Mouse (Mus musculus) bone marrow macrophage, adult 2 months (primary cell): ENCODE results near the gene Hpd. TPM values are rescaled to one million over a fixed set of nuclear protein-coding genes. Genes with fewer than 3 reads are reported as not detected.
"Not testable (repeated sequence)": the region's sequence is repeated elsewhere in the genome, so short reads cannot be mapped to it uniquely, and the experiment has no call there.

Source experiments
- H3K27ac ChIP-seq: 2 replicates; pipeline ENCODE4 v1.5.1; 2012; ENCODE audit warnings: low read depth, low read length; ENCODE audit not compliant: insufficient read depth
- H3K4me1 ChIP-seq: 2 replicates; pipeline ENCODE4 v1.6.1; 2012; ENCODE audit warnings: low read length; ENCODE audit not compliant: control insufficient read depth, insufficient read depth
- H3K4me3 ChIP-seq: 2 replicates; pipeline ENCODE4 v1.5.1; 2012; ENCODE audit warnings: mild to moderate bottlenecking, low read length, moderate library complexity; ENCODE audit not compliant: insufficient read depth
- CTCF ChIP-seq: IDR thresholded peaks from 2 replicates; pipeline ENCODE4 v1.5.1; 2012; ENCODE audit warnings: low read depth, mild to moderate bottlenecking, low read length, moderate library complexity
- POLR2A ChIP-seq: IDR thresholded peaks from 2 replicates; pipeline ENCODE4 v1.6.1; 2012; ENCODE audit warnings: mild to moderate bottlenecking, low read depth, low read length, borderline replicate concordance
- polyA plus RNA-seq: library from polyadenylated mRNA; stranded (reverse); fragments of >200 nt; gene quantifications from 2 replicates; pipeline ENCODE4 v1.2.4, GENCODE M21; 2012; ENCODE audit not compliant: missing spikeins, insufficient read depth, insufficient read length

Hpd gene
- polyA plus RNA-seq, 1 experiment = not detected

GRCm38 (mm10) chr5:123201987-123202386 lies 19.5 kb upstream of the Hpd start:
- H3K27ac ChIP-seq = no peak overlapping the region
- TF ChIP-seq CTCF (no peak), POLR2A (no peak)
- no peaks in the 10 kb centered on the region for H3K4me1 ChIP-seq
- no peak overlapping the region for H3K4me3 ChIP-seq

DNA sequence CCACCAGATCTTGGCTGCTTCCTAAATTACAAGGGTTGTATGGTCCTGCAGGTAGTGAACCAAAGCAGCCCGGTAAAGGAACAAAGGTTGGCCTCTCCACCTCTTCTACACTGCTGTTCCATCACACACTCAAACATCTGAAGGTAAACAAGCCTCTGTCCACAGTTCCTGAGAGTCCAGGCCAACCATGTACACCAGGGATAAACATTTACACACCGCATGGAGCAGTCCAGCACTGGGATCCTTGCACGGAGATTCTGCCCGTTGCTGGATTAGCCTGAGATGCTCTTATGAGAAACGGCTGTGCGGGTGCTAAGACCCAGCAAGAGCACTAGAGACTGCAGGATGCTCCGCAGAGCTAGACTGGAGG lies 19.0 kb upstream of the Hpd start:
- Histone ChIP-seq H3K4me1 (no peaks in the 10 kb centered on the region), H3K27ac (no peak overlapping the region), H3K4me3 (no peak overlapping the region)
- TF ChIP-seq POLR2A (no peak), CTCF (no peak)

GRCm38 (mm10) chr5:123200816-123201522 lies 18.4 kb upstream of the Hpd start:
- not testable (repeated sequence) for H3K4me1 ChIP-seq, H3K27ac ChIP-seq, H3K4me3 ChIP-seq

GRCm38 (mm10) chr5:123198523-123198922 lies 16.0 kb upstream of the Hpd start:
- Histone ChIP-seq H3K4me3 (no peak overlapping the region), H3K4me1 (no peaks in the 10 kb centered on the region), H3K27ac (no peak overlapping the region)
- no peak for TF ChIP-seq CTCF
- TF ChIP-seq POLR2A = no peak

GRCm38 (mm10) chr5:123196746-123197145 lies 14.2 kb upstream of the Hpd start:
- Histone ChIP-seq H3K4me3 (no peak overlapping the region), H3K4me1 (no peaks in the 10 kb centered on the region), H3K27ac (no peak overlapping the region)
- TF ChIP-seq CTCF = no peak
- TF ChIP-seq POLR2A = no peak

GRCm38 (mm10) chr5:123195500-123196000 lies 13.0 kb upstream of the Hpd start:
- no peak overlapping the region for H3K27ac ChIP-seq
- TF ChIP-seq POLR2A = no peak
- no peak for TF ChIP-seq CTCF
- H3K4me3 ChIP-seq = no peak overlapping the region
- no peaks in the 10 kb centered on the region for H3K4me1 ChIP-seq

- no peak overlapping the region for H3K4me3 ChIP-seq
- no peak for TF ChIP-seq POLR2A
- no peak overlapping the region for H3K27ac ChIP-seq
- H3K4me1 ChIP-seq = no peaks in the 10 kb centered on the region
Measured at GRCm38 (mm10) chr5:123194856-123195255, 12.3 kb upstream of the Hpd start.

DNA sequence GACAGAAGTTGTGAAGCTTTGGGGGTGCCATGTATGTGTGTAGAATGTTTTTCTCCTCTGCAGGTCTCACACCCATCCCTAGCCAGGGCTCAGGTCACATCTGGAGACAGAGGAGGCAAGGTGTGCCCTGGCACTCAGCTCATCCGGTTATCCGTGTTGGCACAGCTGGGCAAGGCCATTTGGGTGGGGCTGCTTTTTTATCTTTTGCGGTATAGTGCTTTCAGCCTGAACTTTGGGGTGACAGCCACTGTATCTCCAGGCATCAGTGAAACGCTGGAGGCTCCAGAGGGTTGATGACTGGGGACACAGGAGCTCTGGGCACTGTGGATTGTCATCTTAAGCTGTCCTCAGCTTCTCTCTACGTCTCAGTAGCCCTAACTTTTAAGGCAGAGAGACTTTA lies 10.9 kb upstream of the Hpd start:
- TF ChIP-seq POLR2A (no peak), CTCF (no peak)
- Histone ChIP-seq H3K27ac (no peak overlapping the region), H3K4me3 (no peak overlapping the region), H3K4me1 (no peaks in the 10 kb centered on the region)

- Histone ChIP-seq H3K27ac (no peak overlapping the region), H3K4me1 (no peaks in the 10 kb centered on the region)
Measured at GRCm38 (mm10) chr5:123192606-123193150, 10.2 kb upstream of the Hpd start.

DNA sequence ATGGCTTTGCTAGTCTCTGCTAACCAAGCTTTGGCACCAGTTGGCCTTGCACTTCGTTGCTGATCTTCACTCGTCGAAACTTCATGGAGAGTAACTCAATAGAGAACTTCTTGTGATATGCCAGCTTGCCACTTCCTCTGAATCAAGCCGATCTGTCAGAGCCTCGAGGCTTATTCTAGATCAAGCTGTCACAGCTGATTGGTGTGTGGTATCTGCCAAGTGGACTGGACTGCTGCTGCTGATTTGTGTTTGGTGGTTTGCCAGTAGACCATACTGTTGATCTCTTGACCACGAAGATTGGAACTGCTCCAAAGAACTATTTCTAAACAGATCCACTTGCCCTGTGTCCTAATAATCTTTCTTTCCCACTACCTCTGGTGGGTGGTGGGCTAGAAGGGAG lies 8.9 kb upstream of the Hpd start:
- H3K27ac ChIP-seq = no peak overlapping the region
- no peaks in the 10 kb centered on the region for H3K4me1 ChIP-seq
- TF ChIP-seq CTCF = no peak
- TF ChIP-seq POLR2A = no peak
- H3K4me3 ChIP-seq = no peak overlapping the region

More at GRCm38 (mm10) chr5:123192606-123193150, 10.2 kb upstream of the Hpd start:
- H3K4me3 ChIP-seq = no peak overlapping the region
- TF ChIP-seq CTCF (no peak), POLR2A (no peak)
